Mouse (Mus musculus) bone marrow, adult 2 months (tissue): ENCODE results near the gene Hjurp. TPM values are rescaled to one million over a fixed set of nuclear protein-coding genes. Genes with fewer than 3 reads are reported as not detected.

ENCODE experiments used
- H3K27ac ChIP-seq: fragments of 200-500 bp; 2 replicates; pipeline ENCODE4 v1.5.1; 2012; ENCODE audit warnings: low read depth, mild to moderate bottlenecking, control low read depth, inconsistent platforms, low read length; ENCODE audit not compliant: control insufficient read depth, poor library complexity, insufficient read depth
- H3K4me1 ChIP-seq: fragments of 200-500 bp; 2 replicates; pipeline ENCODE4 v1.6.1; 2011; ENCODE audit warnings: low read length; ENCODE audit not compliant: control insufficient read depth, insufficient read depth
- H3K4me3 ChIP-seq: fragments of 200-500 bp; replicated peaks from 2 replicates; pipeline ENCODE3; 2011; ENCODE audit warnings: mild to moderate bottlenecking, low read depth, low read length, control low read depth; ENCODE audit not compliant: control insufficient read depth
- CTCF ChIP-seq: fragments of 200-500 bp; IDR thresholded peaks from 2 replicates; pipeline ENCODE4 v1.5.1; 2011; ENCODE audit warnings: low read length, control low read depth; ENCODE audit not compliant: control insufficient read depth, insufficient read depth
- POLR2A ChIP-seq: fragments of 200-500 bp; IDR thresholded peaks from 2 replicates; pipeline ENCODE4 v1.6.1; 2011; ENCODE audit warnings: low read depth, mild to moderate bottlenecking, control low read depth, low read length, borderline replicate concordance; ENCODE audit not compliant: control insufficient read depth
- WGBS: fragments of 180-500 bp; shearing (Covaris S2); methylation state at CpG from one replicate; pipeline ENCODE4 v1.1.7; 2018; 5-methylcytosine and 5-hydroxymethylcytosine counted together
- polyA plus RNA-seq: library from polyadenylated mRNA; stranded (reverse); fragments of >200 nt; gene quantifications from 2 replicates; pipeline ENCODE4 v1.2.4, GENCODE M21; 2011; ENCODE audit warnings: low replicate concordance; ENCODE audit not compliant: missing spikeins, insufficient read depth, insufficient read length

The Hjurp gene
- polyA plus RNA-seq, 1 experiment, result 135 TPM

DNA sequence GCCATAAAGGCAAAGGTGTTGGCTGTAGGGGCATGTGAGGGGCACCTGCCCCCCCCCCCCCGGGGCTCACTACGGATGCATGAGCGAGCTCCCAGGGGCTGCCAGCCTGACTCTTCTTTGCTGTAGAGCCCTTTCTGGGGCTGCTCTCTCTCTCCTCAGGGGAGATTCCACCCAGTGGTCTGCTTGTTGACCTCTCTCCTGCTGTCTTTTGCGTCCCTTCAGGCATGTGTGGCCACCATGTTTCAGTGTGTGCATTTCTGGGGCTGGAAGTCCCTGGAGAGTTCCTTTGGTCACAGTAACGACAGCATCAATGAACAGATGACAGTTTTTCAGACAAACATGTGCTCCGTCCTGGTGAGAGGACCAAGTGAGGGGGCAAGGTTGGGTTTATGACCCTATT, 19.1 kb downstream of the Hjurp start:
- WGBS, result 63% methylated on average over 6 of the region's 6 CpGs
- peaks cover 19% of the 10 kb centered on the region for H3K4me1 ChIP-seq
- no peak for TF ChIP-seq POLR2A
- TF ChIP-seq CTCF, result no peak
- no peak overlapping the region for H3K27ac ChIP-seq
- H3K4me3 ChIP-seq, result no peak overlapping the region

DNA sequence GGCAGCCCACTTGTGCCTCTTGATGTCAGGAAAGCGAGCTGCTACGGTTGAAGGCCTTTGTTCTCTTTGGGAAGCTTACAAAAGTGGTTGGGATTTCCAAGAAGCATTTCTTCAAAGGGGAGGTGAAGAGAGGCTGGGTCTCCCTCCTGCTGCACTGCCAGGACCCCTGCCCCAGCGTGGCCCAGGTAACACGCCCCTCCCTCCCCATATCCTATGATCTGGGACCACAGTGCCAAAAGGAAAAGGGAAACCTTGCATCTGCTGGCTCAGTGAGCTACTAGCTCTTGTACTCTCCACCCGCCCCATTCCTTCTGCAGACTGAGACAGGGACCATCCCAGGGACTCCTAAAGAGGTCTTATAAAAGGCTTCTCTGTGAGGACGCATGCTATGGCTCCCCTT, 19.8 kb downstream of the Hjurp start:
- WGBS, result 74% methylated on average over 6 of the region's 6 CpGs
- H3K27ac ChIP-seq, result no peak overlapping the region
- peaks cover 19% of the 10 kb centered on the region for H3K4me1 ChIP-seq
- H3K4me3 ChIP-seq, result no peak overlapping the region
- no peak for TF ChIP-seq POLR2A
- no peak for TF ChIP-seq CTCF

DNA sequence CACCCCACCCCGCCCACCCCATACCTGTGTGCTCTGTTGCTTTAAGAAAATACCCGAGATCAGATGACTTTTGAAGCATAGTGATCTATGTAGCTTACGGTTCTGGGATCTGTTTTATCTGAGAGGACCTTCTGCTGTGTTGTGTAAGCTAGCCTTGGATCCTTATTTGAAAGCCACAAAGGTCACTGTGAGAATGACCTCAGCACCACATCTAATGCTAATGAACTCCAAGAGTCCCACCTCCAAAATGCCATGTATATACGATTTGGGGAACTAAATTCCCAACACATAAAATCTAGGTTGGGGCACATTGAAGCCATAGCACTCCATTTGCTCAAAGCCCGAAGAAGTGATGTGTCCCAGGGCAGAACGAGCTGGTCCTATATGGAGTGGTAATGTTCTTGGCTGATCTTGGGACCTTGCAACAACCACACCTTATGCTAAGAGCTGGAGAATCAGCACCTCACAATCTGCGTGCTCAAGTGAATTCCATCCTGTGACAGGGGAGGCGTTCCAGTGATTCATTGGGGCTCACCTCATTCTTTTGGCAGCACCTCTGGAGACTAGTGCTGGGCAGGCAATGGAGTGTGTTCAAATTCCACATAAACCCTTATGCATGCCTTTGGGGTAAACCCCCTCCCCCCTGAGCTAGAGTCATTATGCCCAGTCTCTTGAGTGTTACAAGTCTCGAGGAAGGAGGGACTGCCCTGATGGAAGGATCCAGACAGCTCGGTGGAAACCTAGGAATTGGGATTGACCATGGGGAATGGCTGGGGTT, 20.4 kb downstream of the Hjurp start:
- WGBS, result 71% methylated on average over 10 of the region's 10 CpGs
- Histone ChIP-seq H3K4me3 (no peak overlapping the region), H3K4me1 (peaks cover 19% of the 10 kb centered on the region), H3K27ac (no peak overlapping the region)
- TF ChIP-seq POLR2A (no peak), CTCF (no peak)

DNA sequence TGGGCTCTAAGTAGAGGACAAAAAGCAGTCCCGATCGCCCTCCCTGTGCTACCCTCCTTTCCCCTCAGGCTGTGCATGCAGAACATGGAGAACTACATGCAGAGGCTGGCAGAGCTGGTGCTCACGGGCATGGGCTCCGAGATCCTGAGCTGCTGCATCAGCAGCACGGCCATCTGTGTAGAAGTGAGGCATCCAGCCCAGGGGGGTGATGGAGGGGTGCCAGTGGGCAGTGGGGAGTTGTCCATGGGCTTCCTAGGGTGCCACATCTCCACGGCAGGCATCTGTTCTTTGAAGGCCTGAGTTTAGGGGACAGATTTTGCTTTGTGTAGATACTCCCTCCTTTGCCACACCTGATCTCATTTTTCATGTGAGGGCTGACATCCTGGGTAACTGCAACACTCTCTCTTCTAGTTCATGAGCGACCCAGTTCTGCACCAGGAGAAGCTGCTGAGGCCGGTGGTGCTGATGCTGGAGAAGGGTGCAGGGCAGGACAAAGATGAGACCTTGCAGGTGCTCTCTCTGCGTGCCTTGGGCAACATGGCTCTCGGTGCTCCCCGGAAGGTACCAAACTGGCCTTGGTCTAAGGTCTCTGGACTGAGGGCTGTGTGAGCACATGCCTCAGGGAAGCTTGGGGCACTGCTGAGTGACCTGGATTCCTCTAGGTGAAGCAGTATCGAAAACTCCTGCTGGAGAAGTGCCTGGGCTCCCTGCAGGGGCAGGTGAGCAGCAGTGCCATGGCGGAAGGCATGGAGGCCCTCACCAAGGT, 21.3 kb downstream of the Hjurp start:
- no peak for TF ChIP-seq POLR2A
- TF ChIP-seq CTCF, result no peak
- Histone ChIP-seq H3K4me3 (no peak overlapping the region), H3K4me1 (peaks cover 16% of the 10 kb centered on the region), H3K27ac (no peak overlapping the region)
- 76% methylated on average over 13 of the region's 13 CpGs for WGBS

DNA sequence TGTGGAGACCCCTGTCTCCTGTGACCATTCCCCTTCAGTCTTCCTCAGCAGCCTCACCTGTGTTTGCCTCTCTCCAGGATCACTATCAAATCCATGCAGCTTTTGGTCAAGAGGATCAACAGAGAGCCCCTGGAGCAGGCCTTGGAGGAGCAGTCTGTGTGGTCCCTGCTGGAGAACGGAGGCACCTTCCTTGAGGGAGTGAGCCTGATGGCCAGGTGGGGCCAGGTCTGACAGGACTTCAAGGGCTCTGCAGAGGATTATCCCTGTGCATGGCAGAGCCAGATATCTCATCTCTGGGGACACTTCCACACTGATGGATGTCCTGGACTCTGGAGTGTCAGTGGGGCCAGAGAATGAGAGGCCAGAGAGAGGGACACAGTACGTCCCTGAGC, 22.0 kb downstream of the Hjurp start:
- Histone ChIP-seq H3K4me3 (no peak overlapping the region), H3K27ac (no peak overlapping the region), H3K4me1 (peaks cover 12% of the 10 kb centered on the region)
- 55% methylated on average over 2 of the region's 2 CpGs for WGBS
- TF ChIP-seq CTCF (no peak), POLR2A (no peak)

DNA sequence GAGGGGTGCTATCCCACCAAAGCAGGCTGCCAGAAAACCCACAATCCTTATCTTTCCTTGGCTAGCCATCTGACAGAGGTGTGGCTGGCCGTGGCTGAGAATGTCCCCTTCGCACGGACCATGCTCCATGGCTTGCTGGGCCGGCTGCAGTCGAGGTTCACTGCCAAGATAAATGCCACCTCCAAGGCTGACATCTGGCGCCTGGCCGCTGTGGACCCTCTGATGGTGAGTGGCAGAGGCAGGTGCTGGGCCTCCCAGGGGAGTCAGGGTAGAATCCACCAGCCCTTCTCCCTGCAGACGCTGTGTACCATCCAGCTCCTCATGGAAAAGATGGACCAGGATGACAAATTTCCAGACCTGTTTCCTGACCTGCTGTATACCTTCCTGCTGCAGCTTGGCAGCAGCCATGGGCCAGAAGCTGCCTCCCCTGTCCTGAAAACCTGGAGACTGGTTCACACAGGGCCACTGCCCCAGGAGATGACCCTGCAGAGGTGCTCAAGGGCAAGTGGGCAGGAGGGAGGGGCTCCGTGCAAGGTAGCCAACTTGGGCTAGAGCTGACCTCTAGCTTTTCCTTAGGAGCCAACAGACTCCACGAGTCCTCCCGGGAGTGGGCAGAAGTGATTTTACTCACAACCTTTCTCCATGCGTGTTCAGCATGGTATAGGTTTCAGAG, 22.5 kb downstream of the Hjurp start:
- 77% methylated on average over 12 of the region's 12 CpGs for WGBS
- Histone ChIP-seq H3K27ac (no peak overlapping the region), H3K4me3 (no peak overlapping the region), H3K4me1 (peaks cover 9% of the 10 kb centered on the region)
- TF ChIP-seq POLR2A, result no peak
- TF ChIP-seq CTCF, result no peak

DNA sequence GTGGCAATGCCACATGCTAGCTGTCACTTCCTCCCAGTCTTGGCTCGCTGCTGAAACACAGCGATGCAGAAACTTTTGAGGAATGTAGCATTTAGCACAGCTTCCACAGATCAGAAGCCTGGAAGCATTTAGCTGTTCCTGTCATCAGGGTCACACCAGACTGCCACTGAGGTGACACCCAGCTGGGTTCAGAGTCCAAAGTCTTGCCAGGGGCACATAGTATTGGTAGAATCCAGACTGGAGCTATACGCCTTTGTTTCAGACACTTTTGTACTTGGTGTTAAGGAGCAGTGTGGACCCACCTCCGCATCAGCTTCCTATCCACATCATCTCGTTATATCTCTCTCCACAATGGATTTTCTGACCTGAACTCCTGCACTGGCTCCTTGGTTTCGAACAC, 23.9 kb downstream of the Hjurp start:
- H3K27ac ChIP-seq, result no peak overlapping the region
- TF ChIP-seq POLR2A, result no peak
- H3K4me3 ChIP-seq, result no peak overlapping the region
- WGBS, result 63% methylated on average over 6 of the region's 6 CpGs
- H3K4me1 ChIP-seq, result peaks cover 1% of the 10 kb centered on the region; the same call in 1 of the 2 replicates

DNA sequence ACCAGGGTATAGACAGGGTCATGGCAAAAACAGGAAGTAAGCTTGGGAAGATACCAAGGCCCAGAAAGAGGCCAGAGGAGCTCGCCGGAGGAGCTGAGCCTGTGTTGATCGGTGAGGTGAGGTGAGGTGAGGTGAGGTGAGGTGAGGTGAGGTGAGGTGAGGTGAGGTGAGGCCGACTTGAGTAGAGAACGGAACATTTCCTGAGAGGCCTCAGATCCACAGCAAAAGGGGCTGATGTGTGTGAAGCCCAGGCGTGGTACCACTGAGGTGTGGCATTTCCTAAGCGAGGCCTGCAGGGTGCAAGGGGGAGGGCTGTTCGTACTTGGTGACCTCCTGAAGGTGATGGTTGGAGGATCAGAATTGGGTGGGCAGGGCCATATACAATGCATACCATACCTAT, 24.3 kb downstream of the Hjurp start:
- H3K4me1 ChIP-seq, result peaks cover 1% of the 10 kb centered on the region; the same call in 1 of the 2 replicates
- TF ChIP-seq POLR2A, result no peak
- TF ChIP-seq CTCF, result no peak
- H3K27ac ChIP-seq, result no peak overlapping the region
- 52% methylated on average over 8 of the region's 8 CpGs for WGBS
- H3K4me3 ChIP-seq, result no peak overlapping the region

DNA sequence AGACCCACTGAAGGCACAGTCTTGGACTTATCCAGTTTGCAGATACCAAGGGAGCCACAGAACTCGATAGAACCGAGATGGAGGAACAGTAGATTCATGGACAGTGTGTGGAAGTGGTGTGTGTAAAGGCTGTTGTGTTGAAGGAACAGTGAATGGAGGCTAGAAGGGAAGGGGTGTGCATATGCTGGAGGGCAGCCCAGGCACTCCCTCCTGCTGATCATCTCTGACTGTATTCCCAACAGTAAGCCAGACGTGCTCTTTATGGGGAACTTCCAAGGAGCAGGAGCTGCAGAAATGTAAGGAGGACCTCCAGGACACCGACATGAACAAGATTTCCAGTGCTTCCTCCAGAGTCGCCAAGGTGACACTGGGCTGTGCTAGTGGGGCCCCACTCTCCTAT, 27.4 kb downstream of the Hjurp start:
- Histone ChIP-seq H3K4me3 (no peak overlapping the region), H3K27ac (no peak overlapping the region), H3K4me1 (peaks cover 1% of the 10 kb centered on the region; the same call in 1 of the 2 replicates)
- 75% methylated on average over 5 of the region's 5 CpGs for WGBS
- TF ChIP-seq CTCF, result no peak
- TF ChIP-seq POLR2A, result no peak
